Mouse (Mus musculus): Measurements from ENCODE around the gene Myo18b. TPM values are rescaled to one million over a fixed set of nuclear protein-coding genes. Genes with fewer than 3 reads are reported as not detected.
A peak's percentile ranks its signal among the peaks of the same experiment; 100 is the strongest.

Gene Myo18b
- polyA plus RNA-seq, 1 experiment from 2014 or later: 0.66 TPM

GRCm38 (mm10) chr5:112655986-112656541 is 240.1 kb downstream of the Myo18b start:
- whole genome bisulfite sequencing: 1% methylated on average over 15 of the region's 15 CpGs
- ATAC-seq (ENCODE audit: insufficient read depth, low FRiP score, low TSS enrichment): peak; percentile 23; the same call in 1 of the 2 replicates
- no peaks in the 10 kb centered on the region for H3K36me3 ChIP-seq (ENCODE audit: control insufficient read depth, insufficient read depth, low read length)
- DNase-seq (ENCODE audit: low spot score): no peak
- peak overlapping the region; percentile 24; the same call in 1 of the 2 replicates for H3K9ac ChIP-seq (ENCODE audit: low read length)
- no peak overlapping the region for H3K27ac ChIP-seq (ENCODE audit: low read depth, low read length)
- peaks cover 21% of the 10 kb centered on the region for H3K4me1 ChIP-seq (ENCODE audit: control insufficient read depth, insufficient read depth, low read length)
- peak overlapping the region; percentile 42 for H3K4me2 ChIP-seq (ENCODE audit: low read depth)
- peaks cover 3% of the 10 kb centered on the region; the same call in 1 of the 2 replicates for H3K27me3 ChIP-seq (ENCODE audit: control insufficient read depth, insufficient read depth, low read length)
- H3K4me3 ChIP-seq (ENCODE audit: low read depth, low read length): no peak overlapping the region; the same call in 1 of the 2 replicates
- H3K9me3 ChIP-seq (ENCODE audit: control insufficient read depth, low read length): no peaks in the 10 kb centered on the region

DNA sequence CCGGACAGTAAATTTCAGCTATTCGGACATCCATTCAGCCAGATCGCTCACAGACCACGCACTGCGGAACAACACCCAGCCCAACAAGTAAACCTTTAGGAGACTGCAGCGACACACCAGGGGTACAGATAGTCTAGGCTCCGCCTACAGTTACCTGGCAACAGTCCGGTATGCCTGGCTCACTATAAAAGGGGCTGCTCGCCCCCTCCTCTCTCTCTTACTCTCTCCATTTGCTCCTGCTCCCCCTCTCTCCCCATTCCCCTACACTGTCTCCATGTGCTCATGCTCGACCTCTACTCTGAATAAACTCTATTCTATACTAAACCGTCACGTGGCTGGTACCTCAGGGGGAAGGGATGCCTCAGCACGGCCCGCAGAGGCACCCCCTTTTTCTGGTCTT is 240.6 kb downstream of the Myo18b start:
- WGBS: 2% methylated on average over 14 of the region's 14 CpGs
- no peaks in the 10 kb centered on the region for H3K36me3 ChIP-seq (ENCODE audit: control insufficient read depth, insufficient read depth, low read length)
- ATAC-seq (ENCODE audit: insufficient read depth, low FRiP score, low TSS enrichment): peak; percentile 35; the same call in 1 of the 2 replicates
- no peak for DNase-seq (ENCODE audit: low spot score)
- peak overlapping the region; percentile 42 for H3K4me2 ChIP-seq (ENCODE audit: low read depth)
- peak overlapping the region; percentile 24 for H3K9ac ChIP-seq (ENCODE audit: low read length)
- no peaks in the 10 kb centered on the region for H3K9me3 ChIP-seq (ENCODE audit: control insufficient read depth, low read length)
- H3K27ac ChIP-seq (ENCODE audit: low read depth, low read length): no peak overlapping the region
- H3K4me1 ChIP-seq (ENCODE audit: control insufficient read depth, insufficient read depth, low read length): peaks cover 21% of the 10 kb centered on the region
- peaks cover 3% of the 10 kb centered on the region; the same call in 1 of the 2 replicates for H3K27me3 ChIP-seq (ENCODE audit: control insufficient read depth, insufficient read depth, low read length)
- peak overlapping the region; percentile 8; the same call in 1 of the 2 replicates for H3K4me3 ChIP-seq (ENCODE audit: low read depth, low read length)

DNA sequence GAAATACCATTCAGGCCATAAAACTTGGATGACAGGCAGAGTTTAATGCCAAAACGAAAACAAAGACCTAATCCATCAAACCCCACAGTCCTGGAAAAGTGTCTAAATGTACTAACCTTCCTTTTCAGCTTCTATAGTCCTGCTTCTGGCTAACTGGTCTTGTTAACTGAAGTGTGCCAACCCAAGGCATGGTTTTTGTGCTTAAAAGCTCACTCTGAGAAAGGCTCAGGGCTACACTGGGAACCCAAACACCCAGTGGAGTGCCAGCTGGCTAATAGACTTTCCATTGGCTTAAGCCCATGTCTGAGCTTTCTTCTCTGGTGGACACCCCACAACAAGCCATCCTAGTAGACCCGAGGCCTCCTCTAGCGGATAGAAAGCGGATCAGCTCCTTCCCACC is 244.1 kb downstream of the Myo18b start:
- 76% methylated on average over 4 of the region's 4 CpGs for WGBS
- no peak overlapping the region for H3K4me3 ChIP-seq (ENCODE audit: low read depth, low read length)
- H3K36me3 ChIP-seq (ENCODE audit: control insufficient read depth, insufficient read depth, low read length): no peaks in the 10 kb centered on the region
- no peak overlapping the region for H3K27ac ChIP-seq (ENCODE audit: low read depth, low read length)
- no peak overlapping the region for H3K9ac ChIP-seq (ENCODE audit: low read length)
- DNase-seq (ENCODE audit: low spot score) (no peak), ATAC-seq (ENCODE audit: insufficient read depth, low FRiP score, low TSS enrichment) (no peak)
- no peaks in the 10 kb centered on the region for H3K9me3 ChIP-seq (ENCODE audit: control insufficient read depth, low read length)
- H3K4me2 ChIP-seq (ENCODE audit: low read depth): no peak overlapping the region
- H3K27me3 ChIP-seq (ENCODE audit: control insufficient read depth, insufficient read depth, low read length): peaks cover 3% of the 10 kb centered on the region; the same call in 1 of the 2 replicates
- H3K4me1 ChIP-seq (ENCODE audit: control insufficient read depth, insufficient read depth, low read length): peaks cover 21% of the 10 kb centered on the region

- no peak overlapping the region for H3K9ac ChIP-seq (ENCODE audit: low read length)
- H3K4me1 ChIP-seq (ENCODE audit: control insufficient read depth, insufficient read depth, low read length): peaks cover 4% of the 10 kb centered on the region
- ATAC-seq (ENCODE audit: insufficient read depth, low FRiP score, low TSS enrichment) (no peak), DNase-seq (ENCODE audit: low spot score) (no peak)
- no peak overlapping the region for H3K4me3 ChIP-seq (ENCODE audit: low read depth, low read length)
- H3K4me2 ChIP-seq (ENCODE audit: low read depth): no peak overlapping the region
- H3K36me3 ChIP-seq (ENCODE audit: control insufficient read depth, insufficient read depth, low read length): no peaks in the 10 kb centered on the region
- no peak overlapping the region for H3K27ac ChIP-seq (ENCODE audit: low read depth, low read length)
- WGBS: 88% methylated on average over 6 of the region's 6 CpGs
- no peaks in the 10 kb centered on the region for H3K27me3 ChIP-seq (ENCODE audit: control insufficient read depth, insufficient read depth, low read length)
- no peaks in the 10 kb centered on the region for H3K9me3 ChIP-seq (ENCODE audit: control insufficient read depth, low read length)
Measured at GRCm38 (mm10) chr5:112649164-112649702, 246.9 kb downstream of the Myo18b start.

DNA sequence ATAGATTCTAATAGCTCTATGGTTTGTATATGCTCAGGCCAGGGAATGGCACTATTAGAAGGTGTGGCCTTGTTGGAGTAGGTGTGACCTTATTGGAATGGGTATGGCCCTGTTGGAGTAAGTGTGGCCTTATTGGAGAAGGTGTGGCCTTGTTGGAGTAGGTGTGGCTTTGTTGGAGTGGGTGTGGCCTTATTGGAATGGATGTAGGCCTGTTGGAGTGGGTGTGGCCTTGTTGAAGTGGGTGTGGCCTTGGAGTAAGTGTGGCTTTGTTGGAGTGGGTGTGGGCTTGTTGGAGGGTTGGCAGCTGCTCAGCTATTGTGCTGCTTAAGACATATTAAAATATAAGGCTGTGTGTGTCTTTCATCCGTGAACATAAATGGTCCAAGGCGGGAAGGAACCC is 249.3 kb downstream of the Myo18b start:
- Histone ChIP-seq H3K4me1 (ENCODE audit: control insufficient read depth, insufficient read depth, low read length) (peaks cover 6% of the 10 kb centered on the region), H3K36me3 (ENCODE audit: control insufficient read depth, insufficient read depth, low read length) (no peaks in the 10 kb centered on the region), H3K4me3 (ENCODE audit: low read depth, low read length) (no peak overlapping the region), H3K9me3 (ENCODE audit: control insufficient read depth, low read length) (no peaks in the 10 kb centered on the region), H3K9ac (ENCODE audit: low read length) (no peak overlapping the region), H3K27ac (ENCODE audit: low read depth, low read length) (no peak overlapping the region), H3K4me2 (ENCODE audit: low read depth) (no peak overlapping the region), H3K27me3 (ENCODE audit: control insufficient read depth, insufficient read depth, low read length) (no peaks in the 10 kb centered on the region)
- no peak for DNase-seq (ENCODE audit: low spot score)
- WGBS: 81% methylated on average over 2 of the region's 2 CpGs
- ATAC-seq (ENCODE audit: insufficient read depth, low FRiP score, low TSS enrichment): no peak

DNA sequence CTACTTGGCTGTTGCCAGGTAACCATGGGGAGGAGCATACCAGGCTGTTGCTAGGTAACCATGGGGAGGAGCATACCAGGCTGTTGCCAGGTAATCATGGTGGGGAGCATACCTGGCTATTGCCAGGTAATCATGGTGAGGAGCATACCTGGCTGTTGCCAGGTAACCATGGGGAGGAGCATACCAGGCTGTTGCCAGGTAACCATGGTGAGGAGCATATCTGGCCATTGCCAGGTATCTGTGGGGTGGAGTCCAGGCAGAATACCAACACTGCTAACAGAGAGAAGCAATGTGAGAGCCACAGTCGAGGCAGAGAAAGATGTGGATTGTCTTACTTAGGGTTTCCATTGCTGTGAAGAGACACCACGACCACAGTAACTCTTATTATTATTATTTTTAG is 250.6 kb downstream of the Myo18b start:
- Histone ChIP-seq H3K36me3 (ENCODE audit: control insufficient read depth, insufficient read depth, low read length) (no peaks in the 10 kb centered on the region), H3K9me3 (ENCODE audit: control insufficient read depth, low read length) (no peaks in the 10 kb centered on the region), H3K4me2 (ENCODE audit: low read depth) (no peak overlapping the region), H3K27me3 (ENCODE audit: control insufficient read depth, insufficient read depth, low read length) (no peaks in the 10 kb centered on the region), H3K4me3 (ENCODE audit: low read depth, low read length) (no peak overlapping the region), H3K4me1 (ENCODE audit: control insufficient read depth, insufficient read depth, low read length) (peaks cover 6% of the 10 kb centered on the region), H3K27ac (ENCODE audit: low read depth, low read length) (no peak overlapping the region), H3K9ac (ENCODE audit: low read length) (no peak overlapping the region)
- WGBS: 91% methylated on average over 2 of the region's 2 CpGs
- DNase-seq (ENCODE audit: low spot score) (no peak), ATAC-seq (ENCODE audit: insufficient read depth, low FRiP score, low TSS enrichment) (no peak)

GRCm38 (mm10) chr5:112643533-112644272 is 252.5 kb downstream of the Myo18b start:
- 39% methylated on average over 19 of the region's 20 CpGs for WGBS
- peak; percentile 79 for ATAC-seq (ENCODE audit: insufficient read depth, low FRiP score, low TSS enrichment)
- Histone ChIP-seq H3K9ac (ENCODE audit: low read length) (peak overlapping the region; percentile 19; the same call in 1 of the 2 replicates), H3K27ac (ENCODE audit: low read depth, low read length) (peak overlapping the region; percentile 78), H3K4me3 (ENCODE audit: low read depth, low read length) (no peak overlapping the region), H3K4me1 (ENCODE audit: control insufficient read depth, insufficient read depth, low read length) (peaks cover 6% of the 10 kb centered on the region), H3K4me2 (ENCODE audit: low read depth) (peak overlapping the region; percentile 6; the same call in 1 of the 2 replicates), H3K27me3 (ENCODE audit: control insufficient read depth, insufficient read depth, low read length) (no peaks in the 10 kb centered on the region), H3K9me3 (ENCODE audit: control insufficient read depth, low read length) (no peaks in the 10 kb centered on the region), H3K36me3 (ENCODE audit: control insufficient read depth, insufficient read depth, low read length) (no peaks in the 10 kb centered on the region)
- peak; percentile 86 for DNase-seq (ENCODE audit: low spot score)

DNA sequence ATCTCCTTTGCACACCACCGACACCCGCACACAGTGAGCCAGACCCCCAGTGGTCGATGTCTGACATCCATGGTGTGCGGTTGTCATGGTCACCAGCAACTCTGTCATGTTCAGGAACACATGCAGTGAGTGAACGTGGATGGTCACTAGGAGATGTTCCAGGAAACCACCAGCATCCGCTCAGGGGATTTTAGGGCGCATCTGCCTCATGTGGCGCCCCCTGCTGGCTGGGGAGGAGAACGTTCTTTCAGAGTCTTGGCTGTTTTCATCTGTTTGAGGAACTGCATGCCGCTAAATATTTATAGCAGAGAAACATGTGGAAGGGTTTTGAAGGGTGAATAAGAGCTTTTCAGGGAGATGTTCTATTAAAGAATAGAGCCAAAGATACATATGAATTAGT is 253.4 kb downstream of the Myo18b start:
- Histone ChIP-seq H3K9me3 (ENCODE audit: control insufficient read depth, low read length) (no peaks in the 10 kb centered on the region), H3K27me3 (ENCODE audit: control insufficient read depth, insufficient read depth, low read length) (no peaks in the 10 kb centered on the region), H3K9ac (ENCODE audit: low read length) (no peak overlapping the region), H3K4me1 (ENCODE audit: control insufficient read depth, insufficient read depth, low read length) (peaks cover 6% of the 10 kb centered on the region), H3K4me3 (ENCODE audit: low read depth, low read length) (no peak overlapping the region), H3K36me3 (ENCODE audit: control insufficient read depth, insufficient read depth, low read length) (no peaks in the 10 kb centered on the region), H3K4me2 (ENCODE audit: low read depth) (no peak overlapping the region), H3K27ac (ENCODE audit: low read depth, low read length) (no peak overlapping the region)
- 57% methylated on average over 10 of the region's 10 CpGs for WGBS
- ATAC-seq (ENCODE audit: insufficient read depth, low FRiP score, low TSS enrichment) (no peak), DNase-seq (ENCODE audit: low spot score) (no peak)

All from neural tube, embryonic 11.5 days (tissue).